Mouse (Mus musculus) frontal cortex, postnatal 10 days (tissue): Measurements from ENCODE around the gene Prepl.

Experiments
- DNase-seq, 2 experiments: peaks; one replicate each; pipeline ENCODE4 v3.0.0; 2022; ENCODE audit warnings: low spot score in 2 of 2, mixed read lengths in 1 of 2

Prepl gene

DNA sequence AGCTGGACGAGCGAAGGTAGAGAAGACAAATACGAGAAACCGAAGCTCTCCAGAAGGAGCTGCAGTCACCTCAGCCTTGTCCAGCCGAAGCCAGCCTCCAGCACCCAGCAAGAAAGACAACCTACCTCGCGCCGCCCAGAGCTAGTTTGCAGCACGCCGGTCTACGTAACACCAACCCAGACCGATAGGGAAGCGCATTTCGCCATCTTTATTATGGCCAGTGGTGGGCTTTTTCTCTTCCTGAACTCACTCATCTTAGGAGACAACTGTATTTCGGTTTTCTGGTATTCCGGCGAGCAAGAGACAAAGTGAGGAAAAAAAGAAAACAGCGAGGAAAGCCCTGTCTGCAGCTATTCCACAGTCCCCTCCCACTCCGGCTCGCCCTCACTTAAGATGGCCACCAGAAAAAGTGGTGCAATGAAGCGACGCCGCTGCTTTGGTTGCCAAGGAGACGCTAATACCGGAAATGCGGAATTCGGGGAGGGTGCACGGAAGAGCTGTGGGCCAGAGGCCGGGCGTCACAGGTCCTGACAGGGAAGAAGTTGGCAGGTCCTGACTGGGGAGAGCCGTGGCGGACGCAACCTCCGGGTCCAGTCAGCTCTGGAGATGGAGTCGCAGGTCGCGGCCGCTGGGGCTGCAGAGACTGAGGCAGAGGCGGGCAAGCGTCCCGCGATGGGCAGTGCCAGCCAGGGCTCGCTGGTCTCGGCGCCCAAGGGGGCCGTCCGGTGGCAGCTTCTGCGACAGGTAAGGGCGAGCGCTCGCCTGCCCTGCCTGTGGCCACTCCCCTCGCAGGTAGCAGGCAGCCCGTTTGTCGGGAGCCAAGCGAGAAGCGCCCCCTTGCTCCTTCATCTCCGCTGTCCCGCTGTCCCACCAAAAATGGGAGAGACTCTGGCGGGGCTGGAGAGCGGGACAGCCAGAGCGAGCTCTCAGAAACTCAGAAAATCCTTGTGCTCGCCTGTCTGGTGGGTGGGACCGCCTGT, at the start of gene Prepl, which contains the start of gene Camkmt:
Gene Prepl (minus strand): TSS at position 122 of the 980 bp plus-strand sequence.
Gene Camkmt (plus strand): TSS at position 433 of the 980 bp plus-strand sequence.
- peak; percentile 92 for DNase-seq

DNA sequence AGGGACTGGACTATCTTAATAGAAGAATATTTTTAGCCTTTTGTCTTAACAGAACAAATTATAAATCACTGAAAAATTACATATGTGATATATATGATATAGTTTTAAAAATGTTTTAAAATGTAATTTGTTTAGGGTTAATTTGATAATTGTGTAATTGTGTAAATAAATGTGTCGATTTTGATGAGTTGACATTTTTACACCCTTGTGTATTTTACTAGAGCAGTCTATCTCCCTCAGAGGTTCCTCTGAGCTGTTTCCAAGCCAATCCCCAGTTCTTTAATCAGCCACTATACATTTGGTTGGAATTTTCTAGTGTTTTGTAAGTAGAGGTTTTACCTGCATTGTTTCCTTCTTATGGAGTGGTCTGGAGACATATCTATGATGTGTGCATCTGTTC, 48.4 kb upstream of the Prepl start:
- DNase-seq = no peak

DNA sequence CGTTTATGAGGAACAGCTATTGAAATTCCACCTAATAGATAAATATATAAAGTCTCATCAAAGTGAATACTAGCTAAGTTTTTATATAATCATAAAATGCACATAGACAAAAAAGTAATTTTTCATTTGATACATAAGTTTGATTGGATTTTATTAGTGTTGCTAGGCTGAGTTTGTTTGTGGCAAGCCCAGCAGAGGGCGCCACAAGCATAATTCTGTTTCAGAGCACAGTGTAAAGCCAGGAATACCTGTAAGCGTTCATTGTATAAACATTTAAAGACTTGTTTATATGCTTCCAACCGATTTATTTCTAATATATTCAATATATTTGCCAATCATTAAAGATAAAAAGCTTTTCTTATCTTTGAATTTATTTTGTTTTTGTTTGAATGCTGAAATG, 26.6 kb upstream of the Prepl start:
- DNase-seq = peak in 1 of 2 experiments; percentile 55

DNA sequence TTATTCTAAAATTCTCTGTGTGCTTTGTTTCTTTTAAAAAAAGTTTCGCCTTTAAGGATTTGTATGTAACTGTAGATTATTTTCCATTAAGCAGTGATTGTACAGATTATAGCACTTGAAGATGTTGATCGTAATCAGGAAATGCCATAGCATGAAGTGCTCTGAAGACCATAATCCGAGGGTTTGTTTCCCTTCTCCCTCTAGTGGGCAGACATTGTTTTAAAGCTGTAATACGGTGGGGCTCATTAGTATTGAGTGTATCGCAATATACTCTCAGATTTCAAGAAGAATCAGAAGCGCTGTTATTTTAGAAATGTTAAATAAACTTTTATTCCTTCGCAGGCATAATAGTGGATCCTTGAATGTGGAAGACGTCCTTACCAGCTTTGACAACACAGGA, 23.4 kb upstream of the Prepl start:
- no peak for DNase-seq

DNA sequence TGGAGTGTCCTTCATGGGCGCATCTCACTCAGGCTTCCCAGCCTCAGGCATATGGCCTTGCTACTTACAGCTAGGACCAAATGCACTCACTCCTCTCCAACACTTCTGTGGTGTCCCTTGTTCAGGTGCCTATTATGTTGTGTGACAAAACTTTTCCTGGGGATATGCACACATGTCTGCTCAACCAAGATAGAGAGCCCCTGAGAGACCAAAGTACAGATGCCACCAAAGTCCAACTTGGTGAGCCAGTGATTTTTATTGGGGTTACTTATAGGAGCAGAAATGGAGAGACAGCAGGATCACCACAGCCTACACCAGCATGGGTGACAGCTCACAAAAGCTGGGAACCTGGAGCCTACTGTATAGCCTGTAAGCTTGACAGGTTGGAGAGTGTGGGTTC, 20.6 kb upstream of the Prepl start:
- no peak for DNase-seq

DNA sequence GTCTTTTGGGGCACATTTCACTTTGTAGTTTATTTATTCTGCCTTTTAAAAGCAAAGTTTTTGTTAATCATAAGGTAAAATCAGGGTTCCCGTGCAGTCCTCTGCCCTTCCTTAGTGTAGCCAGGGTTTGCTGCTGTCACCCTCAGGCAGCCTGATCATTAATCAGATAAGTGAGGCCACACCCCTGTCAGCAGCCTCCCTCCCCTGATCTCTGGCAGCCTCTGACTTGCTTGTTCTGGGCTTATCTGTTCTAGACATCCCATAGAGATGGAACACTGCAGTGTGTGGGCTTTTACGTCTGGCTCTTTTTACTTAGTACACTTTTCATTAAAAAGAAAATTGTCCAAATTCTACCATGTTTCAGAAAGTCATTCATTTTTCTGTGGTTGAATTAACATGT, 13.3 kb upstream of the Prepl start:
- DNase-seq = no peak

DNA sequence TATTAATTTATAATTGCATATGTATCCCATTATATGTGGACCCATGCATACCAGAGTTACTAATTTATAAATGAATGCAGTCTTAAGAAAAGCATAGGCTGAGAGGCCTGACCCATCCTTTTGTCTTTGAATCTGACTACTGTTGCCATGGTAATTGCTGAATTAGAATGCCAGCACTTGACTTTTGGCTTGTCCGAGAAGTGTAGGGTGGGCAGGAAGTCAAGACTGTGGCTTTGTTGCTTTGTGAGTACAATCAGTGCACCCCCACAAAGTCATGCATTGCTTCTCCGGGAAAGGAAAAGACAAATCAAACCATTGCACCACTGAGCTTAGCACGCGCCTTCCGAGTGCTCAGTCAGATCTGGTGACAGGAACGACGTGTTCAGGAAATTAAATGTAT, 11.7 kb upstream of the Prepl start:
- DNase-seq = no peak

DNA sequence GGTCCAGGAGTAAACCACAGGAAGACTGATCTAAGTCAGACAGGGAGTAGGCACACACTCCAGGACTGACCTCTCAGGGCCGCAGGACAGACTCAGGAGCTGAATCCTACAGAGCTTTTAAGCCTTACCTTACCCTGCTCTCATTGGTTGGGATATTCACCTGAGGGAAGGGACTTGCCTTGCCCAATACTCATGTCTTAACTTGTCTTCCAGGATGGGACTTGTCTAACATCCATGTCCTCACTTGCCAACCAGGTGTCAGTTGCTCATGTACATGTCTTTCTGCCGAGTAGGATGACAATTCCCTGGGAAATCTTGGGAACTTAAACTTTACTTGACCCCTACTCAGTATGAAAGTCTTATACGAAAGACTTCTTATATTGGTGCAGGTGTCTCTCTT, 10.2 kb upstream of the Prepl start:
- no peak for DNase-seq

DNA sequence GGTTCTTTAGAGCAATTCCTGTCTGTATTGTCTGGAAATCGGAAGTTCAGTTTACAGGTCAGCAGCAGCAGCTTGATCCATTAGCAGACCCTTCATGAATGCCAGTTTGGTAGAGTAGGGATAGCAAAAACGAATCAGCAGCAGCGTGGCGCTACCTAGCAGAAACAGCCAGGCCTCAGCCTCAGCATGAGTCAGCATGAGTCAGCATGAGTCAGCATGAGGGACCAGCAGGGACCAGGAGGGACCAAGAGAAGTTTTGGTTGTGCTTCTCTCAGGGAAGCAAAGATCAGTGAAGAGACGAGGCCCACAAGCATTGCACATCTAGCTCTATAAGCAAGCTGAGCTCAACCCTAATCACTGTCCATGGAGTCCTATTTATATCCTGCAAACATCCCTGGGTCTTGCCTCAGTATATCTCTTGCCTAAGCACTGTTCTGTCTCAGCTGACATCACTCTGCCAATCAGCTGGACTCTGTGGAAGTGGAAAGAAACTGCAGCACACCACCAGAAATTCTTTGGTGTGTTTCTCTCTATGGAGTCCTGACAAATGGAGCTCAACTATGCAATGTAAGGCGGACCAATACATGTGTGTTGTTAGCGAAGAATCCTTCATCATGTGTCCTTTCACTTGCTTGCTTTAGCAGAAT, 8.8 kb upstream of the Prepl start:
- no peak for DNase-seq

DNA sequence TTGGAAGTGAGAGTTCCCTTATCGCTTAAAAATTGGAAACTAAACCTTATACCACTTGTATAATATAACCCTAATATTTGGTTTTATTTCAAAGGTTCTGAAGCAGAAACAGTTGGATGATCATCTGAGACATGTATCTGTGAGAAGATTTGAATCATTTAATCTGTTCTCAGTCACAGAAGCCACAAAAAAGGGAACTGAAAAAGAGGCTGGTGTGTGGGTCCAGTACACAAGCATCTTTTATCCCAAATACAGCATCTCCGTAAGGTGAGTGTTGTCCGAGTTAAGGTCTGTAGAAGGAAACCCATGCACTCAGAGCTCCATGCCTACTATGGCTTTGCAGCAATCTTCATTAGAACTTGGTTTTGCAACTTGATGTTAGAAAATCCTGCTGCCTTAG, 6.4 kb upstream of the Prepl start:
- no peak for DNase-seq

DNA sequence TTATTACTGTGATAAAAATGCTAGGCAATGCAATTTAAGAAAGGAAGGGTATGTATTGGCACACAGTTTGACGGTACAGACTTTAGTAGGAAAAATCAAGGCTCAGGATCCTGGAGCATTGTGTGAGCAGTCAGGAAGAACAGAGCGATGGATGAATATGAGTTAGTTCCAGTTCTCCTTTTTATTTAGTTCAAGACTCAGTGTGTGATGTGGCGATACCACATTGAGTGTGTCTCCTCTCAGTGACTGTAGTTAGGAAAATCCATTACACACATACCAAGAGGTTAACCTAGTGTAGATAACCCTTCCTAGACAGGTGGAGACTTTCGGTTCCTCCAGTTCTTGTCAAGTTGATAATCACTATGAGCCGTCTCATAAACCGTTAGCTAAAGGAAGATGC, 1.7 kb upstream of the Prepl start:
- no peak for DNase-seq

DNA sequence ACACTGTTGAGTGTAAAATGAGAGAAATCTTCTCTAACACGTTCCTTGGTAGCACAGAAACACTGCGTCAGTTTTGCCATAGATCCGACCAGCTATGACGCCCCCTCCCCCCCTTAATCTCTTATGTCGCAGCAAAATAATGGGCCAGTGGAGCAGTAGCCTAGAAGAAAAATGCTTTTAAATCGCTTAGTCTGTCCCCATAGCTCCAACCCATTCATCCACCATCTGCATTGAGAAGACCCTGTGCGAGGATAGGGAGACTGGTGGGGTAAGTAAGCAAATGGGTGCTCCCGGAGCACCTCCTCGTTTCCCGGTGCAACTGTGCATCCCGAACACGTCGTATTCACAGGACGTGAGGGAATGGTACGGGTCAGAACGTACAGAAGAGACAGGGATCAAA, 420 bp downstream of the Prepl start:
- DNase-seq = no peak

DNA sequence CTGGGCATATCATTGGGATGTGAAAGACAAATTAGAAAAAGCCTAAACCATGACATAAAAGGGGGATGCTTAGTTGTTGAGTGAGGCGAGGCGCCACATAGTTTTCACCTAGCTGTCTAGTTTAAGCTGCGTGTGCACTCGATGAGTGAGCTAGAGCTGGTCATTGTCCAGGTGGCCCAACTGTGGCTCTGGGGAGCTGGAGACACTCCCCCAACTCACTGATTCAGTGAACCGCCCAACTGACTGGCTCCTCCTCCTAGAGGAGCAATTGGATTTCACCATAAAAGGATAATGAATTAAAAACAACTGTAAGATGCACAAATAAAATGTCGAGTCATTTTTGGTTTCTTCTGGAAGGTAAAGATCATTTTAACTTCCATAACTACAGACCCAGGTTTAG, 1.0 kb downstream of the Prepl start:
- no peak for DNase-seq

DNA sequence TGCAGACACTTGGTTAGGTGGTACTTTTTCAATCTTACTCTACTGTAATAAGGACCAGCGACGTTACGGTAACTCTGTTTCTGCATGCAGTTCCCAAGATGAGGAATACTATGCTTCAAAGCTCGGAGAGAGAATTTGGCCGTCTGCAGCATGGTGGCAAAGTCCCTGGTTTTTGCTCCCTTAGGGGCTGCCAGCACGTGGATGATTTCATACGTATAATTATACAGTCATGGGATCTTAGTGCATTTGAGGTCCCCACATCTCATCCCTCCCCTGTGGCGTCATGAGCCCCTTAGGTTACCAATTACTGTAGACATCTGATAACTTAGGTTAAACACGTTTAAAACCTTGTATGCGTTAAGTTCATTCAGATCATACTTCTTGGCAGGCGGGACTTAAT, 1.6 kb downstream of the Prepl start:
- DNase-seq = no peak

DNA sequence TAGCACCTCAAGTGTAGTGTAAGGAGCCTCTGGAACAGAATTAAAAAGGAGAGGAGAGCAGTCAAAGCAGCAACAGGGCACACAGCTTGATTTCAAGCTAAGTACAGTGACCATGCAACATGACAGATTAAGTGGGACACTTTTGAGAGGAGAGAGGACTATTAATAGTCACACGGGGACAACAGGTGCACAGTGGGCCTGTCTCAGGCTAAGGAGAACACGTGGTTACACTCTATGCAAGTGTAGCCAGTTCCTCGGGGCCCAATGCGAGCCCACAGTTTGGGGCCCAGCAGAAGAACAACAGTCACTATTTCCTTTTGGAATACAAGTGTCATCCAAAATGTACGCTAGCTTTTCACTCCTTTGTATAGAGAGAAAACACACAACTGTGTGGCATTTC, 2.5 kb downstream of the Prepl start:
- DNase-seq = no peak

DNA sequence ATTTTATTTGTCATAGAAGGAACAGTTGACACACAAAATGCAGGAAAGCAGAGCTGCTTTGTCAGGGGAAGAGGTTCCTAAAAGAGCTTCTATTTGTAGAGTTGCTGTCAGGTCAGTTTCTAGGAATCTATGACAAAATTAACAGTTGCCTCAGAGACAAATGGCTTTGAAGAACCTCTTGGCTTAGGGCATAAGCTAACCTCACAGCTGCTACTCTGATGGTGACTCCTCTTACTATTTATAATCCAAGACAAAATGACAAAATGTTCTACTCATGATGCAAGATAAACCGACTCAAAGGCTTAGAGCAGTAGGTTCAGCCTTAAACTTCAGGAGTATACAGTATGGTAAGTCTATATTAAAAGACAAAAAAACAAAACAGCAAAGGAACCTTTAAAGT, 3.5 kb downstream of the Prepl start:
- DNase-seq = no peak

DNA sequence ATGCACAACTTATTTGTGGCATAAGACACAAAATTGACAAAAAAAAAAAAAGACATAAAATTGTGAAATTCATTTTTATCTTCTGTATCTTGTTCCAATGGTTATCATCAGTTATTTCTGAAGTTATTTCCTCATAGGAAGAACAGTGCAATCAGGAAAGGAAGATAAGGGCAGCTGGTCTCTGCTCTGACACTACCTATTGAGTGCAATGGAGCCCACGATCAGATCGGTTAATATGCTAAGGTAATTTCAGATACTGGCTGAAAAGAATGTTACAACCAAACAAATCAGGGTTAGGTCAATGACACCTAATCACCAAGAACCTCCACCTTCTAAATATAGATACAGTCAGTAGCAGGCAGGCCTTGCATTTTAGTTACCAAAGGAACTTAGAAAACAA, 4.7 kb downstream of the Prepl start:
- no peak for DNase-seq

DNA sequence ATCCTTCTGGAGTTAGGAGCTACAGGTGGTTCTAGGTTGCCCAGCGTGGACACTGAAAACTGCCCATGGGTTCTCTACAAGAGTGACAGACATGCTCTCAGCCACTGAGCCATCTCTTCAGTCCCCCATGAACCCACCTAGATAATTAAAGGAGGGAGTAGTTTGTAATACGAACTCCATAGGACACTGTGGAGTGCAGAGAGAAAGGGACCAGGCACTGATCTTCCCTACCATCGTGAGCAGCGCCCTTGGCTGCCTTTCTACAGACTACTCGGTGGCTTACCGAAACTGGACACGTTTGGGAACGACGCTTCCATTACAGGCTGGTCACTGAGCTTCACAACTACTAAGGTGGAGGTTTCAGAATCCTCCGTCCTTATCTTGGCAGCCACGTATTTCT, 9.3 kb downstream of the Prepl start:
- DNase-seq = no peak

DNA sequence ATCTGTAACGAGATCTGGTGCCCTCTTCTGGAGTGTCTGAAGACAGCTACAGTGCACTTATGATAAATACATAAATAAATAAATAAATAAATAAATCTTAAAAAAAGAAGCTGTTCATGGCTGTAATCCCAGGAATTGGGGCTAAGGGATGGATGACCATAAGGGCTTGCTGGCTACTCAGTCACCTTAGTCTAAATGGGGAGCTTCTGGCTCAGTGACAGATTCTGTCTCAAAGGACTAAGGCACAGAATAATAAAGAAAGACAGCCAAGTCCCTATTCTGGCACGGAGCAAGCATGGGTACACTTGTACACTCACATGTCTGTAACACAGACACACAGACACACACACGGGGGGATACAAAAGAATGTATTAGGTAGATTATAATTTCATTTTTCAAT, 10.8 kb downstream of the Prepl start:
- DNase-seq = no peak

DNA sequence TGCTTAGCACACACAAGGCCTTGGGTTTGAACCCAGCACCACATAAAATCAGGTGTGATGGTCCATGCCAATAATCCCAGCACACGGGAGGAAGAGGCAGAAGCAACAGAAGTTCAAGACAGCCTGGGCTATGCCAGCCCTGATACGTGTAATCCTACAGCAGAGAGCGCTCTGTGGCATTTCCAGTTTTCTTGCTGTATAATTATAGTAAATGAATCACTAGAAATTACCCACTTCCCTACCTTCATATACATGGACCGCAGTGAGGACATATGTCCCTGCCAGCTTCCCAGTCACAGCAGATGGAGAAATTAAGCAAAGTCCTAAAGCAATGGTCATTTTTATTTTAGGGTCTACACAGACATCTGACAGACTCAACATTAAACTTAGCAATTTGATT, 16.0 kb downstream of the Prepl start:
- no peak for DNase-seq

DNA sequence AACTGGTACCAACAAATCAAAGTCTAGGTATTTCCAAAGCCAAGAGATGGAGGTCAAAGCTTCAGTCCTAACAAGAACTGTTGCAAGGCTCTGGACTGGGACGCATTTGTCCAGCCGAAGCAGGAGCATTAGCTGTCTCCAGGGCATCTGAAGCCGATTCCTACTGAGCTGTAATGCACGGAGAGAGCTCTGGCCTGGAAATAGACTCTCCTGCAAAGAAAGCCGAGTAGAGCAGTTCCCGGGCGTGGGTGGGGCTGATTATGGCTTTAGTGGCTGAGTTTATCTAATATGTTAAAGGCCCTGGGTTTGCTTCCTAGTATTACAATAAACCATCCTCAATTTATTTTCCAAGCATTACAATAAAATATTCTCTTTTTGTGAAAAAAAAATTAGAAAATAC, 16.8 kb downstream of the Prepl start:
- no peak for DNase-seq

DNA sequence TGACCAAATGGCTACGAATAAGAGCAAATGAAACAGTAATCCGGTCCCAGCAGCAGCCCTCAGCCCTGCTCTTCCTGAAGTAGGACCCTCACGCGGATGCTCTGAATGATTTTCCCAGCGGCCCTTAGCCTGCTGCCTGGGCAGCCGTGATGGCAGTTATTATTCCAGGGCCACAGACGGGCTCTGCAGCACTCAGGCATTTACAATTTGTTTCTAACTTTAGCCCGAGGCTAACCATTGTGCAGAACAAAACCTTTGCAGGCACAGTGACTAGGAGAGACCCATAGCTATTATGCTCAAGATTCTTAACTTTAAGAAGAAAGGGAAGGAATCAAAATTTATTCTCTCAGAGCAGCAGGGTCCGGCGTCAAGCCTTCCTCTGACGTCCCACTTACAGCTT, 17.7 kb downstream of the Prepl start:
- DNase-seq = no peak

DNA sequence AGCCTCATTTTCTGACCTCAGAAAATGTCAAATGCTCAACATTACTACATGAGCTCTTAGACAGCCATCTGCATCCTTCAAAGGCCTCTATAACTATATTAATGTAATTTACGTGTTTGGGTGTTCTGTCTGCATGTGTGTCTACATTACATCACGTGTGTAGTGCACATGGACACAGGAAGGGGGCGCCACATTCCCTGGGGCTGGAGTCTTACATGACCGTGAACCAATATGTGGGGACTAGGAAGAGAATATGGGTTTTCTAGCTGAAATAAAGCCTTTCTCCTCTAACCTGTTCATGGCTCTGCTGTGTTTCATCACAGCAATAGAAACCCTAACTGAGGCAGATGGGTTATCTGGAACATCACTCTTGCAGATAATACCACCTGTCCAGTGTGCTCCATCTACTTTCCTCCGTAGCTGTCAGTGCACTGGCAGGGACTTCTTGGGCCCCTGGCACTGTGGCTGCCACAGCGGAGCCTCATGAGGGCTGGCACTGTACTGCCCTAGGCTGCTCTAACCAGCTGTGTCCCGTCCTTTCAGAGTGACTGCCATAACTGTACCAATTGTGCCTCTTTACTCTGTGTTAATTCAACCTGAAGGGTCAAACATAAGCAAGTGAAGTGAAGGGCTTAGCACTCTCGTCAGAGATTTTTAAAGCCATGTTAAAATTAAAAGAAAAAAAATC, 18.8 kb downstream of the Prepl start:
- no peak for DNase-seq
